Mouse (Mus musculus) ES-E14 (cell line): ENCODE measurements at regions not wholly inside any gene's neighbourhood (a gene's known extent, or its start where the extent isn't known, plus 50 kb on each side); places are given as distances from the start of the nearest gene placed in this dataset.
"Not testable (repeated sequence)": the region's sequence is repeated elsewhere in the genome, so short reads cannot be mapped to it uniquely, and the experiment has no call there.

Experiments used
- CHD2 ChIP-seq: IDR thresholded peaks from 2 replicates; pipeline ENCODE4 v1.6.1; 2014; ENCODE audit warnings: mild to moderate bottlenecking, low read depth, low read length, inconsistent platforms
- MAFK ChIP-seq: IDR thresholded peaks from 2 replicates; pipeline ENCODE4 v1.6.1; 2014; ENCODE audit warnings: mild to moderate bottlenecking, low read depth, low read length, inconsistent platforms; ENCODE audit not compliant: insufficient read depth
- ZC3H11A ChIP-seq: IDR thresholded peaks from 2 replicates; pipeline ENCODE4 v1.6.1; 2012; ENCODE audit warnings: low read depth, mild to moderate bottlenecking, inconsistent platforms, low read length, borderline replicate concordance
- ZNF384 ChIP-seq: IDR thresholded peaks from 2 replicates; pipeline ENCODE4 v1.6.1; 2012; ENCODE audit warnings: low read depth, low read length, inconsistent platforms

DNA sequence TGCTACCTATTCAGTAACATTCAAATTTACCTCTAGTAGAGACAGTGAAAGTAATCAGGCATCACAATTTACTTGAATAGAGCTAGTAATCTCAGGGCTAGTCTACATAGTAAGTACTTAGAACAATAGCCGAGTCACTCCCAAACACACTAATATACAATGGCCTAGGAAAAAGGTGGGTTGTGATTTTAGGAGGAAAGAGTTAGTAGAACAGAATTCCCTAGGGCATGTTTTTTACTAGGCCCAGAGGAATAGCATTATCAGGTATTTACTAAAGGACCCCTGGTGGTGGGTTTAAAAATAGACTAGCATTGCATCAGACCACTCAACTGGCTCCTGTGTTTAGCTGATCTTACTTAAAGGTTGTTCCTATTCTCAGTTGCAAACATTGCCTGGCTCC lies 535.8 kb downstream of the Mat2b start:
- TF ChIP-seq ZNF384, MAFK, CHD2, ZC3H11A: not testable (repeated sequence)
